Mouse (Mus musculus) liver, adult 2 months (tissue): Measurements from ENCODE around the gene Ric1.

Experiments used
- CTCF ChIP-seq: fragments of 200-500 bp; IDR thresholded peaks from 2 replicates; pipeline ENCODE4 v1.5.1; 2011; ENCODE audit warnings: low read depth, low read length, control low read depth
- POLR2A ChIP-seq: fragments of 200-500 bp; IDR thresholded peaks from 2 replicates; pipeline ENCODE4 v1.6.1; 2011; ENCODE audit warnings: low read length, control low read depth; ENCODE audit not compliant: insufficient read depth; ENCODE audit errors: extremely low read depth

DNA sequence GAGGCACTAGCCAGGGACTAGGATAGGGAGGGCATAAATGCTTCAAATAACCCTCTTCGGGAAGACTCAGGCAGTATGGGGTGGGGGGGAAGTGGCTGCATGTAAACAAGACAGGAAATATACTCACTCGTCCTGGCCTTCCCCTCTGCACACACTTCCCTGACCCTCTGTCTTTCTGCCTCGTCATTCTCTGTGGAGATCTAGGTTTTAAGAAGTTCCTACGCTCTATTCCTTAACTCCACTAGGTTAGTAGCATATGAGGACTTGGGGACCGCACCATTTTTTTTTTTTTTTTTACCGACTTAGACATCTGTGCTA is 34.0 kb upstream of the Ric1 start:
- no peak for TF ChIP-seq CTCF
- no peak for TF ChIP-seq POLR2A
